Mouse (Mus musculus) cerebellum, adult 11-12 months (tissue): Measurements from ENCODE around the gene Abhd2.

Source experiments
- DNase-seq: peaks from one replicate; pipeline ENCODE4 v3.0.0; 2022

The Abhd2 gene

DNA sequence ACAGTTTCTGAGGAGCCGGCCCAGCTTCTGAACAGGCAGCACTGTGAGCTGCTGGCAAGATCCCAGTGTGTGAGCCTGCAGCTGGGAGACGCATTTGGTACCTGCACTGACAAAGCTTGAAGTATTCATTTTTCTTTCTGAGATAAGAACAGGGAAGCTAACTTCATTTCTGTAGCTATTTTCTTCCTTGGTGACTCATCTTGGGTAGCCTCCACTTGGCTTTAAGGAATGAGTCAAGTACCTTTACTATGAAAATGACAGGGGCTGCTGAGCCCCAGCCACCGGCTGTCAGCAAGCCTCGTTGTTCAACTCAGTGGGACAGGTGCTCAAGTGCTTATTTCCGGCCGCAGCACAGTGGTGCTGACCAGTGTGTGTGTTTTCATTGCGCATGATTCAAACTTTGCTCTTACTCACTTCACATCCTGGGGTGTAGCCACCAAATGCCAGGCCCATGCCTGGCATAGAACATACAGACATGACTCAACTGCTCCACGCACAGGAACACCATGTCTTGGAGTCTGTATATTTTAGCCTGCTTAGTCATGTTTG is 63.4 kb downstream of the Abhd2 start:
- DNase-seq, result no peak

DNA sequence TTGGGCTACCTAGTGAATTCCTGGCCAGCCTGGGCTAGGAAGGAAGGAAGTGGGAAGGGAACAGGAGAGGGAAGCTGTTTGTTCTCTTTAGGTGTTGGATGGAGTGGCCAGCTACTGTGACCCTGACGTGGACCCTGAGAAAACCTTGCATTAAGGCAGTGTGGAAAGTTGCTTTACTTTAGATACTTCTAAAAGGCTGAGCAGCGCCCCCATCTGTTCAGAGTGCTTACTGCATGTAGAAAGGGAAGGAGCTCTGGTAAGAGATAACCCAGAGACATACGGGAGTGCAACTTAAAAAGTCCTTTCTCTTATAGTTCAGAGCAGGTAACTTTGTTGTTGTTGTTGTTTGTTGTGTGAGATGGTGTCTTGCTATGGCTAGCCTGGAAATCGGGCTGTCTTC is 72.9 kb downstream of the Abhd2 start:
- DNase-seq, result no peak

- no peak for DNase-seq
Observed at GRCm38 (mm10) chr7:79346555-79347075, 73.6 kb downstream of the Abhd2 start.

GRCm38 (mm10) chr7:79347108-79347813 is 74.3 kb downstream of the Abhd2 start:
- DNase-seq, result no peak

DNA sequence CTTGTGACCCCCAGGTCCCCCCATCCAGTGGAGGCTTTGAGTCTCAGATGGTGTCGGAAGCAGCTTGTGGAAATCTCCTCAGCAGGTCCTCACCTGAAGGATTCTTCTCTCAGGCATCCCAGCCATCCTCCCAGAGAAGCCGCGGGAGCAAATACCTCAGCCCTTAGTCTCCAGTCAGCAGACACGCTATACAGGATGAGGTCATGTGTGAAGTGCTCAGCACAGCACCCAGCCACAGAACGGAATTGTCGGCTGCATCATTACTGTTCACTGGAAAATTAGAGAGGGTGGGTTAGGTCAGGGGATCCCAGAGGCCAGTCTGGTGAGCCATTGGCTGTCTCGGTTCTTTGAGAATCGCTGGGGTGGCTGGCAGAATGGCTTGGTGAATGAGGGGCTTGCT is 75.8 kb downstream of the Abhd2 start:
- DNase-seq, result no peak

GRCm38 (mm10) chr7:79349738-79350386 is 76.9 kb downstream of the Abhd2 start:
- DNase-seq, result peak; percentile 69

GRCm38 (mm10) chr7:79358350-79359182 is 85.6 kb downstream of the Abhd2 start:
- no peak for DNase-seq

DNA sequence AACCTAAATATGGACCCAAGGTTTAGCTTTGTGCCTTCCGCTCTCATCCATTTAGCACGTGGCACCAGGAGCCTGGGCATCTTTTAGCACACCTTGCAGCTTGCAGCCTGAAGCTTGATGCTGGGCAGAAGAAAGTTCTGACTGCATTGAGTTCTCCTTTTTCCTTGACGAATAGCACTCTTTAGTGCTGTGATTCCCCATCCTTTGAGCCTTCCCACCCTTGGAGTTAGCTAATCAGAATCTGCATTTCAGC is 86.1 kb downstream of the Abhd2 start:
- no peak for DNase-seq

DNA sequence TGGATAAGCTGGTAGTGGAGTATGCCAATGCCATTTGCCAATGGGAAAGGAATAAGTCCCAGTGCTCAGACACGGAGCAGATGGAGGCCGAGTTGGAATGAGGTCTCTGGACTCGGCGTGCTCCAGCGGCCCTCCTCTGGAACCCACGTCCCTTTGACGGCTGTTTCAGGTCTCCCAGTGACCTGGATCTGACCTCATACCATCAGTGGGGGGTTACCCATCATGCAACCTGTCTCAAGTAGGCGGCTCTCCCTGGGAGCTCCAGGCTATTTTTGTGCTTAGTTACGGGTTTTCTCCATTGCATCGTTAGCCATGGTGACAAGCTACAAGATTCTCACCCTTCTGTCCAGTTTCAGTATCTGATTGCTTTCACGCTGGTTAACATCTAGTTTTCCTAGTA is 87.1 kb downstream of the Abhd2 start:
- DNase-seq, result no peak

DNA sequence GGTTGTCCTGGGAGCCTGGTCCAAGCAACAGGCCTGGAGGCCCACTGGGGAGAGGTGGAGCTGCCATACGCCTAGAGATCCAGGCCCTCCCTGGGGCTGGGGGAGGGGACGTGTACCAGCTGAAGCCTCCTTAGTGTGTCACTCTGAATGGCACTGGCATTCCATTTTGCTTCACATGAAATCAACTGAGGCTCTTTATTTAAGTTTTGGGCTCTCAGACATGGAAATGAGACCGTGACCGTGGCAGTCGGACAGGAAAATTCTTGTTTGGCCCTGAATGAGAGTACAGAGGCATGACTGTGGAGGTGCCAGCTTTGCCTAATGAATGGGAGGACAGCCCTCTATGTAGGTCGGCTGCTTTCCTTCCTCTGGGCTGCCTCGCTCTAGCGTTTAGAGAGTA is 89.2 kb downstream of the Abhd2 start:
- DNase-seq, result no peak

GRCm38 (mm10) chr7:79362830-79363229 is 89.8 kb downstream of the Abhd2 start:
- no peak for DNase-seq

DNA sequence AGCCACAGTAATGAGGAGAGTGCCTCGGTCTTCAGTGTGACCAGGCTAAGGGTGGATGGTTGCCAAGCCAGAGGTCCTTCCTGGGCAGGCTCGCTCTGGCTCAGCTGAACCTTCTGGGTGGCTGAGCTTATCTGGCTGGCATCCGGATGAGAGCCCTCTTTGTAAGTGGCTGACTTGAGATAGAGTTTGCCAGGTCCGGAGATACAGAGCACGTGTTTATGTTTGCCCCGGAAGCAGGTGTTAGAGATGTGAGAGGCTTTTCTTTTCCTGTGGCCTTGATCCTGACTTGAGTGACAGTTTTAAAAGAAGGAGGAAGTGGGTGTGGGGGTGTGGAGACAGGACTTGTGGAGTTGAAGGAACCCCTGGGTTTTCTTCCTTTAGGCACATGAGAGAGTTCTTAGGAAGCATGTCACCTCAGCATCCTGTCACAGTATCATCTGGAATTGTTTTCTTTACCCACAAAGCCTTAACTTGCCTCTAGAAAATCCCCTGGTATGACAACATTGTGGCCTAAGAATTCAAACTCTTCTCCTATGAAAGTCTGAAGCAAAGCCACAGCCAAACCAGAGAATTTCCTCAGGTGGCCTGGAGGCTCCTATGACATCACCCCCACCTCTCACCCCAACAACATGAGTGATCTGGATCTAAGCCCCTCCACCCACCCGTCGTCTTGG is 90.5 kb downstream of the Abhd2 start:
- no peak for DNase-seq

GRCm38 (mm10) chr7:79368664-79369063 is 95.7 kb downstream of the Abhd2 start:
- DNase-seq, result no peak

- no peak for DNase-seq
Observed at GRCm38 (mm10) chr7:79369416-79369815, 96.4 kb downstream of the Abhd2 start.

DNA sequence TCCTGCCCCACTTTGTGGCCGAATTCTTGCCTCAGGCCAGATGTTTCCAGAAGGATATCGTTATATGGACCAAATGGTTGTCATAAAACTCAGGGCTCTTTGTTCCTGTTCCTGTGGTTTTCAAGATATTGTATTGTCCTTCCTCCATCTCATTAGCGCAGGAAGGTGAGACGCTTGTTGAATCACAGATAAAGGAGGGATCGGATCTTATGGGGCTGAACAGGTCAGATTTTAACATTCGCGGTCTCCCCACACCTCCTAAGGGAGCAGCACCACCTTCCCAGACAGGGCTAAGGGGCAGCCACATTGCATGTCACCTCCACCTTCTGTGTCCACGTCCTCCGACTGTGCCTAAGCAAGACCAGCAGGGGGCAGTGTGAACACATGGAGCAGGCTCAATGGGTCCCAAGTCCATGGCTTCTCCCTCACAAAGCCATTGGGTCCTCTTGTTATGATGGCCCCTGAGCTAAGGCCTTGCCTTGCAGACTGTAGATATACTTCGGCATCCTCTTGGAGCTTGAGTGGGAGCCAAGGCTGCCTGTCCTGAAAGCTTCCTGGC is 98.4 kb downstream of the Abhd2 start:
- DNase-seq, result no peak

DNA sequence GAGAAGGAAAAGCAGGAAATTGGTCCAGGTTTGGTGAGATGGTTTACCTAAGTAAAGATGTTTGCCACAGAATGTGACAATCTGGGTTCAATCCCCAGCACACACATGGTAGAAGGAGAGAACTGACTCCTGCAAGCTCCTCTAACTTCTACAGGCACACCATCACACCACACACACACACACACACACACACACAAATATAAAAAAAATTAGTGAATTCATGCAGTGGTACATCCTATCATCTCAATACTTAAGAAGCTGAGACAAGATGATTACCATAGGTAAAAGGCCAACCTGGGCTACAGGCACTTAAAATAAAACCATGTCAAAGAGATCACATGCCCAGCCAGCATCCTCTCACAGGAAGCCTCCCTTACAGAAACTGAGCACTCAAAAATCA is 101.0 kb downstream of the Abhd2 start:
- DNase-seq, result no peak

- no peak for DNase-seq
Observed at GRCm38 (mm10) chr7:79375594-79375993, 102.6 kb downstream of the Abhd2 start.

DNA sequence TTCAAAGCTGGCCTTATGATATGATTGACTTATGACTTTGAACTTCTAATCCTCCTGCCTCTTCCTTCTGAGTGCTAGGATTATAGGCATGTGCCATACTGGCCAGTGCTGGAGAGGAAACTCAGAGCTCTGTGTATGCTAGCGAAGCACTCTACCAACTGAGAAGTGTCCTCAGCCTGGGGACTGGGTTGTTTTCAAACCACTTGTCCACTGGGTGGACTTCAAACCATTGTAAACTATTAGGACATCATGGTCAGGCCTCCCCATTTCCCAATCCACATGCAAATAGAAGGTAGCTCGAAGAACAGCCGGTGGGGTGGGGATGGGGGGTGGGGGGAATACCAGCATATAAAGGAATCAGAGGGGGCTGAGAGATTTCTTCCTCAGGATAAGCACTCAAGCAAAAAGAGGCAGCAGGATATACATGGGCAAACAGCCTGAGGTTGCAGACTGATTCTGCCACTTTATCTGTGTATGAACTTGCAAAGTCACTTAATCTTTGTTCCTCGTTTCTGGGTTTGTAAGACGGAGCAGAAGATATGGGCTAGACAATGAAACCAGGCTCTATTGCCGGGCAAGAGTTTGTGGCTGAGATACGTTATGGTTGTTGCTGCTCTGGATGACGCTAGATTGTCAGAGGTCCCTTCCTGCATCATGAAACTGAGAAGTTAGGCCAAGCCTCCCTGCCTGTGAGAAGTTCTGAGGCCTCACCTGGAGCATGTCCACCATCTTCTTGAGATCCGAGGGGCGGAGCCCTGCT is 103.7 kb downstream of the Abhd2 start:
- DNase-seq, result no peak

GRCm38 (mm10) chr7:79386422-79387133 is 113.6 kb downstream of the Abhd2 start, which contains the start of gene Rlbp1:
Rlbp1 (minus strand) TSS chr7:79387048.
- no peak for DNase-seq

- no peak for DNase-seq
Observed at GRCm38 (mm10) chr7:79387140-79387539, 114.1 kb downstream of the Abhd2 start.

DNA sequence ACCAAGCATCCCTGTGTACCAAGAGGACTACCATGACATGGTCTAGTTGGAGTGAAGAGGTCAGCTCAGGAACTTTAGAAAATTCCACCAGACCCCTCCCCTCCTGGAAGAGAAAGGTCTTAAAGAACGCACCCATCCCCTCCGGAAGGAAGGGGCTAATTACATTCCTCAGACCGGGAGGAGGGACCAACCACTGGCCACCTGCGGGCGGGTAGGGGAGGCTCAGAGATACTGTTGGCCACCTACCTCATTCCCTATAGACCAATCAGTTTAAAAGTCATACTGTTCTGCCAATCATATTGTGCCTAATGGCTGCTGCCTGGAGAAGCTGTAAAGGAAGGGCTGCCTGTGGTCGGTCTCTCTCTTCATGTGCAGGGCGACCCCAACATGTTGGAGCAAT is 115.0 kb downstream of the Abhd2 start:
- DNase-seq, result no peak
